Mouse (Mus musculus) forebrain, embryonic 15.5 days (tissue): ENCODE data around the gene Wdr95. TPM values are rescaled to one million over a fixed set of nuclear protein-coding genes. Genes with fewer than 3 reads are reported as not detected.
"Not testable (repeated sequence)": the region's sequence is repeated elsewhere in the genome, so short reads cannot be mapped to it uniquely, and the experiment has no call there.

Source experiments
- ATAC-seq: fragments of 200-750 bp; cut with Nextera tagmentation; replicated peaks from 2 replicates; pipeline ENCODE4 v1.8.0; 2017; ENCODE audit warnings: mild to moderate bottlenecking, moderate TSS enrichment, moderate library complexity
- H3K27ac ChIP-seq: fragments of 300-500 bp; sonication (generic); replicated peaks from 2 replicates; pipeline ENCODE4 v1.5.1; 2015; ENCODE audit warnings: mild to moderate bottlenecking, inconsistent platforms
- H3K27me3 ChIP-seq: fragments of 300-500 bp; sonication (generic); 2 replicates; pipeline ENCODE4 v1.6.1; 2015; ENCODE audit warnings: inconsistent platforms
- H3K36me3 ChIP-seq: fragments of 300-500 bp; sonication (generic); 2 replicates; pipeline ENCODE4 v1.6.1; 2015; ENCODE audit warnings: mild to moderate bottlenecking, inconsistent platforms
- H3K4me1 ChIP-seq: fragments of 300-500 bp; sonication (generic); 2 replicates; pipeline ENCODE4 v1.6.1; 2015; ENCODE audit warnings: inconsistent platforms
- H3K4me2 ChIP-seq: fragments of 300-500 bp; sonication (generic); replicated peaks from 2 replicates; pipeline ENCODE4 v1.6.1; 2015; ENCODE audit warnings: mild to moderate bottlenecking, inconsistent platforms
- H3K4me3 ChIP-seq: fragments of 300-500 bp; sonication (generic); 2 replicates; pipeline ENCODE4 v1.5.1; 2015; ENCODE audit warnings: mild to moderate bottlenecking, inconsistent platforms
- H3K9ac ChIP-seq: fragments of 300-500 bp; sonication (generic); replicated peaks from 2 replicates; pipeline ENCODE4 v1.6.1; 2015; ENCODE audit warnings: mild to moderate bottlenecking, inconsistent platforms
- H3K9me3 ChIP-seq: fragments of 300-500 bp; sonication (generic); 2 replicates; pipeline ENCODE4 v1.6.1; 2016; ENCODE audit warnings: inconsistent platforms
- WGBS: fragments of 180-500 bp; shearing (Covaris S2); methylation state at CpG from one replicate; pipeline ENCODE4 v1.1.7; 2015; ENCODE audit warnings: mixed read lengths; 5-methylcytosine and 5-hydroxymethylcytosine counted together
- polyA plus RNA-seq: library from polyadenylated mRNA; unstranded; fragments of >200 nt; fragmentation: Nextera tagmentation; extraction: Ambion mirVana; gene quantifications from 2 replicates; pipeline ENCODE4 v1.2.1, GENCODE M21; 2015

Wdr95 gene
- polyA plus RNA-seq, 1 experiment from 2014 or later: 0.46 TPM

DNA sequence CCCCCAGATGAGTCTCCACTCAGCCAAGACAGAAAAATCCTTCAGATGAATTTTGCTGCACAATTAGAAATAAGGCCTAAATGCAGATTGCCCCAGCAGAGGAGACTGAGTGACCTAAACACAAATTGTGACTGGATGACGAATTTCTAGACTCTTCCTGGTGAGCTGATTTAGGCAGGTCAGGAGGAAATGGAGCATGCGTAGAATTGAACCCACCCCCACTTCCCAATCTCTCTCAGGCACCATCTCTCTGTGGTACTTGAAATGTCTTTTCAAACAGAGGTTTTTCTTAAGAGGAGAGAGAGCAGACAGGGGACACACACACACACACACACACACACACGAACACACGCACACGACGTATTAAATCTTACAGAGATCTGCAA lies 4.6 kb upstream of the Wdr95 start:
- 19% methylated on average over 6 of the region's 6 CpGs for WGBS

DNA sequence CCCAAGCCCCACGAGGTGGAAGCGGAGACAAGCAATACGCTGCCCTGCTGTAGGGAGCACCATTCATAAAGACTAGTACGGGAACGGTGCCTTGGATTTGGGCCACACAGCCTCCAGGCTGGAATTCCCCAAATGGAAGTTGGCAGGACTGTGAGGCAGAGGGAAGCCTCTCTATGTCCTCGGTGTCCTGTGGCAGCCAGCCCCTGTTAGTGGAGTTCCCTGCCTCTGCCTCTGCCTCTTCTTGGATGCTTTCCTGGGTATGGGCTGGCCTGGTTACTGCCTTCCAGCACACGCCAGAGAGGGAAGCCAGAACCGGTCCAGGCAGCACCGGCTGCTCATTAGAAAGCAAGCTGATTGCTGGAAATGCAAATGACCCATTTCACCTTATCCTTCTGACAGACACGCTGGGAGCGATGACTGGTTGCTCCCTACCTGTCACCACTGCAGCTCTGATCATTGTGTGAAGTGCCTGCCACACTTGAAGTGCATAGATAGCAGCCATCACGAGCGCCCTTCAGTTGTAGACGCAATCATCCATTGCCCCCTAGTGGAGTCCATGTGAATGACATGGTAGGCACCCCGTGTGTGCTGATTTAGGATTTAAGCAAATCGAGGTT lies 4.1 kb upstream of the Wdr95 start:
- H3K36me3 ChIP-seq: no peaks in the 10 kb centered on the region
- H3K4me1 ChIP-seq: peaks cover 52% of the 10 kb centered on the region
- peak overlapping the region; percentile 20; the same call in 1 of the 2 replicates for H3K9ac ChIP-seq
- no peaks in the 10 kb centered on the region for H3K27me3 ChIP-seq
- 8% methylated on average over 16 of the region's 16 CpGs for WGBS
- peak overlapping the region; percentile 37 for H3K4me2 ChIP-seq
- ATAC-seq: peak; percentile 83
- H3K4me3 ChIP-seq: peak overlapping the region; percentile 13; the same call in 1 of the 2 replicates
- H3K9me3 ChIP-seq: no peaks in the 10 kb centered on the region
- peak overlapping the region; percentile 94 for H3K27ac ChIP-seq

More for the DNA sequence above, 4.6 kb upstream of the Wdr95 start:
- H3K9me3 ChIP-seq: no peaks in the 10 kb centered on the region
- H3K4me1 ChIP-seq: peaks cover 51% of the 10 kb centered on the region
- peak overlapping the region; percentile 94 for H3K27ac ChIP-seq
- H3K4me2 ChIP-seq: peak overlapping the region; percentile 37
- no peaks in the 10 kb centered on the region for H3K36me3 ChIP-seq
- H3K27me3 ChIP-seq: no peaks in the 10 kb centered on the region
- no peak; the same call in 1 of the 2 replicates for ATAC-seq
- H3K4me3 ChIP-seq: peak overlapping the region; percentile 13; the same call in 1 of the 2 replicates
- peak overlapping the region; percentile 20; the same call in 1 of the 2 replicates for H3K9ac ChIP-seq

DNA sequence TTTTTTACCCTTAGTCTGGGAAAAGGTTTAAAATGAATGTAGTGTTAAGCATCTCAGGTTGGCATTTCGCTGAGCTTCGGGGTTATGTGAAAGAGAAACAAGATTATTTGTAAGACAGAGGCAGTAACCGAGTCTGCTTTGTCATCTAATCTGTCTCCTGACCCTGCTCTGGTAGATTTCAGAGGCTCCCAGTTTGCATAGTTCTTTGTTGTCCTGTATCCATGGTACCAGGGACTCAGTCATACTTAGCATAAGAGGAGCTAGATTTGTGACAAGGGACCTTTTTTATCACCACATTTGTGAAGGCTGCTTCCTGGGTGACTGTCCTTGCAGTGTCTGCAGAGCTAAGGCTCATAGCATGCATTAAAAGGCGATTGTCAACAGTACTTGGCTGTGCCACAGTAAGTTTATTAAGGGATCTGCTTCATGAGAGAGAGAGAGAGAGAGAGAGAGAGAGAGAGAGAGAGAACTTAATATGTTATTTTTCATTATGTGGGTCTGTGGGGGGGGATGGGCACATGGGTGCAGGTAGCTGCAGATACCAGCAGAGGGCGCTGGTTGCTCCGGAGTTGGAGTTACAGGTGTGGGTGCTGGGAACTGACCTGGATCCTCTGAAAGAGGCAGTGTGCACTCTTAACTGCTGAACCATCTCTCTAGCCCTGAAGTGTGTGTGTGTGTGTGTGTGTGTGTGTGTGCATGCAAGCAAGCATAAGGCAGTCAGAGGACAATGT lies 3.3 kb upstream of the Wdr95 start:
- H3K9me3 ChIP-seq: no peaks in the 10 kb centered on the region
- peak overlapping the region; percentile 9; the same call in 1 of the 2 replicates for H3K4me2 ChIP-seq
- H3K36me3 ChIP-seq: no peaks in the 10 kb centered on the region
- 48% methylated on average over 6 of the region's 6 CpGs for WGBS
- H3K27ac ChIP-seq: peak overlapping the region; percentile 94
- peaks cover 52% of the 10 kb centered on the region for H3K4me1 ChIP-seq
- H3K9ac ChIP-seq: no peak overlapping the region
- H3K4me3 ChIP-seq: no peak overlapping the region
- no peak for ATAC-seq
- H3K27me3 ChIP-seq: no peaks in the 10 kb centered on the region

DNA sequence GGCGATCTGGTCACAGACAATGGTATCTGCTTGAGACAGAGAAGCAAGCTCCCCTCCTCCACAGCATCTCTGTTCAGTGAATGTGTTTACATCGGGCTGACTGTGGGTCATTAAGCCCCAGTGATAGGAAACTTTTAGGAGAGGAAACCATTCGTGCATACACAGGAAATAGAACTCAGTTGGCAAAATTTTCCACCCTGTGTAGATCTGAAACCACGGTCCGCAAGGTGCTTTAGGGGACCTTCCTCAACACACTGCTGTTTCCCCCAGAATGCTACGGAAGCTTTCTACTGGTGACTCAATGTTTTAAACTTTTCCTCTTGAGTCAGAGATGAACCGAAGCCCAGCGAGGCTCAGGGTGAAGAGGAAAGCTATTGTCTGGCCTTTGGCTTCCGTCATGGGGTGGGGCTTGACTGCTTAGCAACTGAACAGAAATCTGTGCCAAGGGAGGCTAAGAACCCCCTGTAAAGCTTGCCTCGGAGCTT lies 2.0 kb upstream of the Wdr95 start:
- Histone ChIP-seq H3K9me3 (no peaks in the 10 kb centered on the region), H3K4me3 (no peak overlapping the region), H3K4me2 (no peak overlapping the region; the same call in 1 of the 2 replicates), H3K9ac (no peak overlapping the region), H3K27ac (peak overlapping the region; percentile 87), H3K4me1 (peaks cover 50% of the 10 kb centered on the region), H3K27me3 (no peaks in the 10 kb centered on the region), H3K36me3 (no peaks in the 10 kb centered on the region)
- ATAC-seq: no peak
- 28% methylated on average over 10 of the region's 10 CpGs for WGBS

DNA sequence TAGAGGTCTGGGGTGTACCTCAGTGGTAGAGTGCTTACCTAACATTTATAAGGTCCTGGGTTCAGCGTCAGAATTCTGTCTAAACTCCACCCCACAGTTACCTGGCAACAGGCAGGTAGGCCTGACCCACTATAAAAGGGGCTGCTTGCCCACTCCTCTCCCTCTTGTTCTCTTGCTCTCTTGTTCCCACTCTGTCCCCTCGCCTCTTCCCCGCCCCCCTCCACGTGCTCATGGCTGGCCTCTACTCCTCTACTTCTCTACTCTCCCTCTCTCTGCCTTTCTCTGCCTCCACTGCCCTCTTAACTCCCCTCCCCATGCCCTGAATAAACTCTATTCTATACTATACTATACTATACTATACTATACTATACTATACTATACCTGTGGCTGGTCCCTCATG lies 1.2 kb upstream of the Wdr95 start:
- H3K27ac ChIP-seq: peak overlapping the region; percentile 87
- not testable (repeated sequence) for H3K4me3 ChIP-seq, H3K36me3 ChIP-seq, H3K27me3 ChIP-seq, ATAC-seq, H3K9me3 ChIP-seq, H3K4me2 ChIP-seq, H3K9ac ChIP-seq
- peaks cover 49% of the 10 kb centered on the region for H3K4me1 ChIP-seq
- WGBS: 43% methylated on average over 4 of the region's 4 CpGs

DNA sequence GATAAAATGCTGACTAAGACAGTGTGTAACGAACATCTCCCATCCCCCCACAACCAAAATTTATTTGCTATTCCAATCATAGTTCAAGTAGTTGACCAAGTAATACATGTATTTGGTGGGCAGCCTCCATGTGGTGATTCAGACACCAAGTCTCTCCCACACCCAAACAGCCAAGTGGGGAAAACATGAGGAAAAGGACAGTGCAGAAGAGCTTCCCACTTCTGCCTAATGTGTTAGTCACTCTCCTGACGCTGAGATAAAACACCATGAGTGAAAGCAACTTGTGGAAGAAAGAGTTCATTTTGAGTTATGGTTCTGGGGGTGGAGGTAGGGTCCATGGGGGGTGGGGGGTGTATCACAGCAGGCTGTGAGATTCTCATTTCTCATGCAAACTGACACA lies 5.4 kb downstream of the Wdr95 start:
- Histone ChIP-seq H3K4me1 (peaks cover 24% of the 10 kb centered on the region), H3K27me3 (no peaks in the 10 kb centered on the region), H3K4me2 (no peak overlapping the region), H3K36me3 (no peaks in the 10 kb centered on the region), H3K4me3 (no peak overlapping the region), H3K9me3 (no peaks in the 10 kb centered on the region), H3K27ac (no peak overlapping the region), H3K9ac (no peak overlapping the region)
- WGBS: 94% methylated on average over 2 of the region's 2 CpGs
- no peak for ATAC-seq

DNA sequence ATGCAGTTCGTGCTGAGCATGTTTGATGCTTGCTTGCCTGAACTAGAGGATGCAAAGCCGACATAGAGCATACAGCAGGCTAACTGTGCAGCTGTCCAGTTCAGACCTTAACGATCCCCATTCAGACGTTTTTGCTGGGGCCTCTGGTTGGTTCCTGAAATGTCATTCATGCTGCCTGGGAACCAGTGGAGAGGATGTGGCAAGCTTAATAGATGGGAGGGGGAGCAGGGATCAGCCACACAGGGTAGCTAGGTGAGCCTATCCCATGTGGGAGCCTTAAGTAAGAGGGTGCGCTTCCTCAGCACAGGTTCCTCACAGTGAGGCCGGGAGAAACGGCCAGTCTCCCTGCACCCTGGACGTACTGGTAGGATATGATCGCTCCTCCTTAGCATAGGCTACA lies 7.5 kb downstream of the Wdr95 start:
- Histone ChIP-seq H3K4me3 (no peak overlapping the region), H3K36me3 (no peaks in the 10 kb centered on the region), H3K4me2 (no peak overlapping the region), H3K4me1 (peaks cover 23% of the 10 kb centered on the region), H3K27ac (no peak overlapping the region), H3K9me3 (no peaks in the 10 kb centered on the region), H3K27me3 (no peaks in the 10 kb centered on the region), H3K9ac (no peak overlapping the region)
- WGBS: 60% methylated on average over 9 of the region's 9 CpGs
- 0 out of 2 replicates have a peak, but pooled peaks have one; percentile 39 for ATAC-seq

DNA sequence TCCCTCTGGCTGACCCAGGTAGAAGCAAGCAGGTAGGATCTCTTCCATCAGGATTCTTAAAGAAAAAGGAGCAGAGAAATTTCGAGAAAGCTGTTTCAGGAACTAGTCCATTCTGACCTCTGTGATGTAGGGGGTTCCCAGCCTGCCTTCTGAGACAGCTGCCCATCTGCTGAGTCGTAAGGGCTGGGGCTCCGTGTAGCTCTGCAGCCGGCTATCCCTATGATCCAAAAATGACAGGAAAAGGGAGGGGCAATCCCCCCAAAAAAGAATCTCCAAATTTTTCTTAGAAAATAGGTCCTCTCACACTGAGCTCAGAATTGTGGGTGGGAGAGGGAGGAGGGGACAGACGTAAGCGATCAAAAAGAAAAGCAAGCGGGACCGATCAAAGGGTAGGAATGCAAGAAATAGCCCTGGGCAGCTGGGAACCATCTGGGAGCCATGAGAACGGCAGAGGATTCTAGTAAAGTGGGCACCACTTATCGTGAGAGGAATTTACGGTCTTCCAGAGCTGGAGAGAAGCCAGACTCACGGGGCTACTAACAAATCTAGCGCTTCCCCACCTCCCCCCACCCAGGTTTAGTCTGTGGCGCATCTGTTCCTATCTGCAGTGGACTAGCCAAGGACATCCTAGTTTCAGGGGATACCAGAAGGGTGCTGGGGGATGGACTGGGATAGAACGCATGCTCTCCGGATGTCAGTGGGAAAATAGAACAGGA lies 9.5 kb downstream of the Wdr95 start:
- WGBS: 20% methylated on average over 16 of the region's 16 CpGs
- Histone ChIP-seq H3K36me3 (no peaks in the 10 kb centered on the region), H3K9me3 (no peaks in the 10 kb centered on the region), H3K4me3 (peak overlapping the region; percentile 10; the same call in 1 of the 2 replicates), H3K9ac (peak overlapping the region; percentile 26), H3K4me1 (peaks cover 23% of the 10 kb centered on the region), H3K27ac (peak overlapping the region; percentile 38), H3K4me2 (peak overlapping the region; percentile 35), H3K27me3 (no peaks in the 10 kb centered on the region)
- peak; percentile 74 for ATAC-seq

DNA sequence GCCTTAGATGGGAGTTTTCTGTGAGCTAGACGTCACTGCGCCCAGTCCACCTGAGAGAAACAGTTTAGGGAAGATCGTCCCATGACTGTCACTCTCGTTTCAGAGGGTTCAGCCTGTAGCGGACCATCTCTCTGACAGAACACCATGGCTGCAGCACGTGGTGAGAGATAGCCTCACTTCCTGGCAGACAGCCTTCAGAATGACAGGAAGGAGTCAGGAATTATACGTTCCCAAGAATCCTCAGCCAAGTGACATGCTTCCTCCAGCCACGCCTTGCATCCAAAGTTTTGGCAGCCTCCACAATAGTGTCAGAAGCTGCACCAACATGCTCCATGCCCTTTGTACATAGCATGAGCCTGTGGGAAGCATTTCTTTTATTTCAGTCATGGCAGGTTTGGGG lies 10.1 kb downstream of the Wdr95 start:
- Histone ChIP-seq H3K9me3 (no peaks in the 10 kb centered on the region), H3K4me1 (peaks cover 23% of the 10 kb centered on the region), H3K36me3 (no peaks in the 10 kb centered on the region), H3K4me2 (peak overlapping the region; percentile 35), H3K27me3 (no peaks in the 10 kb centered on the region), H3K27ac (peak overlapping the region; percentile 38; the same call in 1 of the 2 replicates), H3K9ac (peak overlapping the region; percentile 26), H3K4me3 (peak overlapping the region; percentile 10; the same call in 1 of the 2 replicates)
- WGBS: 62% methylated on average over 8 of the region's 8 CpGs
- no peak for ATAC-seq

DNA sequence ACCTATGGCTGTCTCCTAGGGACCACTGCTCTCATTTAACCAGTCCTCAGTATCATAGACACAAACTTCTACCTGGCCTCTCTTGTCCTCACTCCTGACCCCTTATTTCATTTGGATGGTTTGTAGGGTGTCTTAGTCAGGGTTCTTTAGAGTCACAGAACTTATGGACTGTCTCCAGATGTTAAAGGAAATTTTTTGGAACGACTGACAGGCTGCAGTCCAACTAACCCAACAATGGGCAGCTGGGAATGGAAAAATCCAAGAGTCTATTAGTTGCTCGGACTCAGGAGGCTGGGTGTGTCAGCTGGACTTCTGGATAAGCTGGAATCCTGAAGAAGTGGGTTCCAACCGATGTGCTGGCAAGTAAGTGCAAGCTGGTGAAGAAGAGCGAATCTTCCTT lies 10.6 kb downstream of the Wdr95 start:
- Histone ChIP-seq H3K36me3 (no peaks in the 10 kb centered on the region), H3K4me1 (peaks cover 23% of the 10 kb centered on the region), H3K9ac (no peak overlapping the region), H3K9me3 (no peaks in the 10 kb centered on the region), H3K27me3 (no peaks in the 10 kb centered on the region), H3K4me2 (no peak overlapping the region), H3K4me3 (no peak overlapping the region), H3K27ac (no peak overlapping the region)
- no peak for ATAC-seq
- WGBS: 85% methylated on average over 4 of the region's 4 CpGs

DNA sequence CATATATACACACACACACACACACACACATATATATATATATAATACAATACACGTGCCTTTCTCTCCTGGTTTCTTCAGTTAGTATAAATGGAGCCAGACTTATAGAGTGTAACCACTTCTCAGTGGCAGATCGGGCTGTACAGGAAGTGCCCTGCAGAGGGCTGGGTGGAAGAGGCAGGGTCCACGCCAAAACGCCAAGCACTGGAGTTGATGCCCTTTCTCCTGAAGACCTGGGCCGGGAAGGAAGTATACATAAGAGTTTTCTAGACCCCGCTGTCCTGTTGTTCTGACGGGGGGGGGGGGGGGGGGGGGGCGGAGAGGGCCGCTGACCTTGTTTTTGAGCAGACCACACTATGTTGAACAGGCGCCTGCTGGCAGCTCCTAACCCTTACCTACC lies 22.7 kb downstream of the Wdr95 start:
- no peaks in the 10 kb centered on the region for H3K9me3 ChIP-seq
- no peak overlapping the region for H3K4me2 ChIP-seq
- H3K27me3 ChIP-seq: no peaks in the 10 kb centered on the region
- no peaks in the 10 kb centered on the region for H3K4me1 ChIP-seq
- no peaks in the 10 kb centered on the region for H3K36me3 ChIP-seq
- no peak overlapping the region for H3K9ac ChIP-seq
- no peak for ATAC-seq
- 66% methylated on average over 9 of the region's 10 CpGs for WGBS
- no peak overlapping the region for H3K4me3 ChIP-seq
- H3K27ac ChIP-seq: no peak overlapping the region

DNA sequence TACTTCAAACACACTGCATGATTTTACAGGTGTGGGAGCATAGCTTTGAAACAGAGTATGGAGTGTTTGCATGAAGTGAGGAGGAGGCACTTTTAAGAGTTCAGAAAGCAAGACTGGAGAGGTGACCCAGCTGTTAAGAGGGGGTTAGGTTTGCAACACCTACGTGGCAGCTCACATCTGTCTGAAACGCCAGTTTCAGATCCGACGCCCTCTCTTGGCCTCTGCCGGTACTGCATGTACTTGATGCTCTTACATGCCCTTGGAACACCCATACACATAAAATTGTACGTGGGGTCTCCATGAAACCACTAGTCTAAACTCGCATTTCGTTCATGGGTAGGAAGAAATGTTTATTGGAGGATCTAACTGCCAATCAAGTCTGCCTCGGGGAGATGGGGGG lies 24.3 kb downstream of the Wdr95 start:
- H3K36me3 ChIP-seq: no peaks in the 10 kb centered on the region
- no peak overlapping the region for H3K9ac ChIP-seq
- H3K27me3 ChIP-seq: no peaks in the 10 kb centered on the region
- no peaks in the 10 kb centered on the region for H3K9me3 ChIP-seq
- H3K4me2 ChIP-seq: no peak overlapping the region
- H3K27ac ChIP-seq: no peak overlapping the region
- no peak for ATAC-seq
- H3K4me3 ChIP-seq: no peak overlapping the region
- 44% methylated on average over 9 of the region's 9 CpGs for WGBS
- no peaks in the 10 kb centered on the region for H3K4me1 ChIP-seq
